Mouse (Mus musculus) layer of hippocampus, postnatal 14 days (tissue): ENCODE measurements around the gene Spin2e. TPM values are rescaled to one million over a fixed set of nuclear protein-coding genes. Genes with fewer than 3 reads are reported as not detected.
"Not testable (repeated sequence)": the region's sequence is repeated elsewhere in the genome, so short reads cannot be mapped to it uniquely, and the experiment has no call there.

Source experiments
- DNase-seq, 2 experiments: peaks; one replicate each; pipeline ENCODE4 v3.0.0; 2021 to 2022; ENCODE audit warnings: low spot score in 2 of 2, mixed read lengths in 1 of 2
- long read RNA-seq, 2 experiments: library from polyadenylated mRNA; stranded (forward); transcript quantifications; one replicate each; pipeline ENCODE4 v2.0.0; 2021
- total RNA-seq, 2 experiments: library from RNA; stranded (reverse); gene quantifications; 2 replicates each; pipeline ENCODE4 v1.2.3; 2021

Spin2e gene
- total RNA-seq: not detected
- long read RNA-seq, experiment 1: 0 reads
- long read RNA-seq, experiment 2: 0 reads

GRCm38 (mm10) chrX:31618820-31619219 lies at the start of gene Spin2e:
TSS of gene Spin2e (minus strand) at chrX:31618920.
- not testable (repeated sequence) for DNase-seq

GRCm38 (mm10) chrX:31574183-31574582 lies 44.5 kb downstream of the Spin2e start, which contains the start of gene Gm21883:
TSS of gene Gm21883 (minus strand) at chrX:31574283.
- DNase-seq: not testable (repeated sequence)

Other genes with a start within 250 kb of the Spin2e start
- gene Btbd35f19, start 235.0 kb downstream of the Spin2e start, total RNA-seq: not detected
- not detected for gene Gm21883, start 44.6 kb downstream of the Spin2e start, total RNA-seq
- gene Btbd35f25, start 98.2 kb upstream of the Spin2e start, total RNA-seq: not detected